In genomic region chr4:129346481-129347154, GRCm38 (mm10) we compare ENCODE assay signal across 11 mouse cellular contexts. TPM values are rescaled to one million over a fixed set of nuclear protein-coding genes. Genes with fewer than 3 reads are reported as not detected.
DNase-seq lines count a peak whose midpoint lies in the region; ATAC-seq and TF ChIP-seq lines count a peak whose summit lies in the region.
"Had no signal": no experiment of that assay in that cellular context is flagged by ENCODE, and none has a peak within 500 bp of the region (broad histone marks: within the 10 kb centered on the region; RNA-seq: fewer than 3 reads in every experiment).

No protein-coding gene starts in this region.

- TF ChIP-seq CTCF in hindbrain, postnatal 0 days (IDR thresholded peaks at IDR 0.05; ENCODE audit: low read depth): no peak

- H3K9ac ChIP-seq in hindbrain, postnatal 0 days (replicated peaks; ENCODE audit: low read length): no peak overlapping the region
- H3K9ac ChIP-seq: hindbrain, embryonic 14.5 days had no signal

- H3K27ac ChIP-seq in hindbrain, postnatal 0 days: no peak overlapping the region
- H3K27ac ChIP-seq: hindbrain, embryonic 14.5 days; midbrain, embryonic 10.5 days had no signal

- no peaks in the 10 kb centered on the region for H3K4me1 ChIP-seq in hindbrain, postnatal 0 days (ENCODE audit: insufficient read depth, low read length)
- H3K4me1 ChIP-seq: midbrain, embryonic 10.5 days had no signal

- ATAC-seq in hindbrain, postnatal 0 days: no peak

- H3K4me3 ChIP-seq in hindbrain, postnatal 0 days (ENCODE audit: low read length): no peak overlapping the region
- H3K4me3 ChIP-seq: midbrain, embryonic 10.5 days had no signal

- 77% methylated on average over 15 of the region's 15 CpGs for WGBS in hindbrain, postnatal 0 days

- DNase-seq in cerebellum, adult 11-12 months: peak; percentile 25
- no peak for DNase-seq in cerebellum, postnatal 36 days
- DNase-seq in left cerebral cortex, adult 11 months (ENCODE audit: low spot score): peak; percentile 45
- no peak for DNase-seq in left cerebral cortex, postnatal 4 days
- DNase-seq in layer of hippocampus, adult 9-11 months: peak; percentile 62
- DNase-seq in right cerebral cortex, postnatal 25 days: peak; percentile 44
- DNase-seq in adrenal gland, adult 8-10 months: no peak
- no peak for DNase-seq in hindbrain, postnatal 0 days (ENCODE audit: low spot score)
- DNase-seq: thymus, postnatal 36 days had no signal

- H3K36me3 ChIP-seq in hindbrain, postnatal 0 days (ENCODE audit: insufficient read depth, low read length): peaks cover 13% of the 10 kb centered on the region; the same call in 1 of the 2 replicates

- intact Hi-C loops in left cerebral cortex, postnatal 4 days (cut with DNase I): no loop called here

- no peak overlapping the region for H3K4me2 ChIP-seq in hindbrain, postnatal 0 days (ENCODE audit: low read depth, low read length)
- H3K4me2 ChIP-seq: hindbrain, embryonic 14.5 days had no signal

- no peaks in the 10 kb centered on the region for H3K9me3 ChIP-seq in hindbrain, postnatal 0 days (ENCODE audit: low read length)
- H3K9me3 ChIP-seq: midbrain, embryonic 10.5 days had no signal

- no peaks in the 10 kb centered on the region for H3K27me3 ChIP-seq in hindbrain, postnatal 0 days (ENCODE audit: insufficient read depth, low read length)

RNA-seq across cellular contexts. Expression of gene Zbtb8os, which starts 11.1 kb away (rescaled TPM):
- total RNA-seq in left cerebral cortex, postnatal 4 days (2021): 10 to 100 TPM; 18.0 to 18.5 TPM
- total RNA-seq in adrenal gland, adult 8-10 months (2022): 10 to 100 TPM; 50.9 to 62.1 (median 56.6) TPM
- 4.3 and 5.7 TPM in 2 replicates for total RNA-seq in hindbrain, postnatal 0 days (2014; rRNA removed)
- polyA plus RNA-seq in hindbrain, postnatal 0 days (2015; fragmentation: Nextera tagmentation; extraction: Ambion mirVana): 23.5 and 27.4 TPM in 2 replicates

RNA-seq across cellular contexts. Expression of gene Rbbp4, which starts 11.4 kb away (rescaled TPM):
- total RNA-seq in left cerebral cortex, postnatal 4 days (2021): 100 to 1,000 TPM; 156 to 186 TPM
- 100 to 1,000 TPM; 122 to 167 (median 155) TPM for total RNA-seq in adrenal gland, adult 8-10 months (2022)
- 71.3 and 83.2 TPM in 2 replicates for total RNA-seq in hindbrain, postnatal 0 days (2014; rRNA removed)
- 234 and 236 TPM in 2 replicates for polyA plus RNA-seq in hindbrain, postnatal 0 days (2015; fragmentation: Nextera tagmentation; extraction: Ambion mirVana)

RNA-seq across cellular contexts. Expression of gene Zbtb8a, which starts 31.3 kb away (rescaled TPM):
- total RNA-seq in left cerebral cortex, postnatal 4 days (2021): 10 to 100 TPM in 1 of 2 experiments, 1 to 10 TPM in 1; 9.8 to 11.3 TPM
- total RNA-seq in adrenal gland, adult 8-10 months (2022): 1 to 10 TPM; 4.7 to 7.8 (median 5.2) TPM
- 26.9 and 29.6 TPM in 2 replicates for total RNA-seq in hindbrain, postnatal 0 days (2014; rRNA removed)
- 14.9 and 15.3 TPM in 2 replicates for polyA plus RNA-seq in hindbrain, postnatal 0 days (2015; fragmentation: Nextera tagmentation; extraction: Ambion mirVana)

RNA-seq across cellular contexts. Expression of gene Sync, which starts 59.2 kb away (rescaled TPM):
- total RNA-seq in left cerebral cortex, postnatal 4 days (2021): 1 to 10 TPM in 1 of 2 experiments, under 1 TPM in 1; 0.58 to 1.6 TPM
- total RNA-seq in adrenal gland, adult 8-10 months (2022): 1 to 10 TPM in 3 of 4 experiments, under 1 TPM in 1; 0.73 to 2.5 (median 1.1) TPM
- total RNA-seq in hindbrain, postnatal 0 days (2014; rRNA removed): 1.9 and 3.3 TPM in 2 replicates
- polyA plus RNA-seq in hindbrain, postnatal 0 days (2015; fragmentation: Nextera tagmentation; extraction: Ambion mirVana): 1.9 and 2.0 TPM in 2 replicates

Comparison
In these comparisons a context has a peak if more than half of its experiments do, and no peak if none do; other contexts are left out.
1. DNase-seq: peak in cerebellum, adult 11-12 months (single experiment), left cerebral cortex, adult 11 months (single experiment), layer of hippocampus, adult 9-11 months (single experiment) and right cerebral cortex, postnatal 25 days (single experiment); none in cerebellum, postnatal 36 days (0 of 2), left cerebral cortex, postnatal 4 days (single experiment), adrenal gland, adult 8-10 months (single experiment) and hindbrain, postnatal 0 days (single experiment).